ENCODE assay signal across 12 mouse cellular contexts in genomic region chr3:34665751-34666665, GRCm38 (mm10). TPM values are rescaled to one million over a fixed set of nuclear protein-coding genes. Genes with fewer than 3 reads are reported as not detected.
A peak's percentile ranks its signal among the peaks of the same experiment; 100 is the strongest.
DNase-seq lines count a peak whose midpoint lies in the region; ATAC-seq and TF ChIP-seq lines count a peak whose summit lies in the region.
"Had no signal": no experiment of that assay in that cellular context is flagged by ENCODE, and none has a peak within 500 bp of the region (broad histone marks: within the 10 kb centered on the region; RNA-seq: fewer than 3 reads in every experiment).

No protein-coding gene starts in this region.

- no peak overlapping the region for H3K4me2 ChIP-seq in limb, embryonic 11.5 days (ENCODE audit: low read depth, severe bottlenecking)
- peak overlapping the region; percentile 78 for H3K4me2 ChIP-seq in hindbrain, embryonic 11.5 days (replicated peaks; ENCODE audit: low read depth, low read length)
- peak overlapping the region; percentile 52 for H3K4me2 ChIP-seq in midbrain, postnatal 0 days (ENCODE audit: low read depth, low read length, poor library complexity, severe bottlenecking)
- H3K4me2 ChIP-seq: limb, embryonic 12.5 days had no signal

- peaks cover 74% of the 10 kb centered on the region for H3K27me3 ChIP-seq in limb, embryonic 11.5 days (ENCODE audit: control insufficient read depth, insufficient read depth, low read length)
- H3K27me3 ChIP-seq in limb, embryonic 10.5 days (ENCODE audit: low read depth, poor library complexity, severe bottlenecking): peaks cover 100% of the 10 kb centered on the region
- H3K27me3 ChIP-seq in hindbrain, embryonic 11.5 days (ENCODE audit: control insufficient read depth, insufficient read depth, low read length): peaks cover 6% of the 10 kb centered on the region; the same call in 1 of the 2 replicates
- peaks cover 34% of the 10 kb centered on the region for H3K27me3 ChIP-seq in midbrain, postnatal 0 days (ENCODE audit: insufficient read depth, low read length)

- TF ChIP-seq CTCF in midbrain, postnatal 0 days (IDR thresholded peaks at IDR 0.05): peak; percentile 30

- no peak for ATAC-seq in limb, embryonic 11.5 days (ENCODE audit: insufficient number of reproducible peaks, low FRiP score, low TSS enrichment, low read depth)
- ATAC-seq in hindbrain, embryonic 11.5 days (ENCODE audit: low FRiP score): peak; percentile 34
- ATAC-seq in midbrain, postnatal 0 days (ENCODE audit: low FRiP score): no peak
- ATAC-seq in megakaryocyte, adult 5-6 weeks (ENCODE audit: poor library complexity, severe bottlenecking): no peak
- ATAC-seq: Patski had no signal

- peaks cover 5% of the 10 kb centered on the region; the same call in 1 of the 2 replicates for H3K4me1 ChIP-seq in limb, embryonic 11.5 days (ENCODE audit: control insufficient read depth, insufficient read depth, low read length)
- H3K4me1 ChIP-seq in limb, embryonic 10.5 days: peaks cover 21% of the 10 kb centered on the region
- H3K4me1 ChIP-seq in hindbrain, embryonic 11.5 days (replicated peaks; ENCODE audit: control insufficient read depth, insufficient read depth, low read length): peaks cover 17% of the 10 kb centered on the region
- H3K4me1 ChIP-seq in midbrain, postnatal 0 days (ENCODE audit: insufficient read depth, low read length): peaks cover 4% of the 10 kb centered on the region; the same call in 1 of the 2 replicates

- no peaks in the 10 kb centered on the region for H3K36me3 ChIP-seq in limb, embryonic 11.5 days (ENCODE audit: control insufficient read depth, insufficient read depth, low read length)
- no peaks in the 10 kb centered on the region for H3K36me3 ChIP-seq in limb, embryonic 10.5 days
- H3K36me3 ChIP-seq in hindbrain, embryonic 11.5 days (ENCODE audit: control insufficient read depth, insufficient read depth, low read length): no peaks in the 10 kb centered on the region
- H3K36me3 ChIP-seq in midbrain, postnatal 0 days (ENCODE audit: insufficient read depth, low read length): no peaks in the 10 kb centered on the region; the same call in 1 of the 2 replicates
- H3K36me3 ChIP-seq: limb, embryonic 12.5 days had no signal

- H3K9ac ChIP-seq in limb, embryonic 11.5 days (ENCODE audit: low read length): no peak overlapping the region
- peak overlapping the region; percentile 46 for H3K9ac ChIP-seq in hindbrain, embryonic 11.5 days (ENCODE audit: low read depth, low read length)
- no peak overlapping the region for H3K9ac ChIP-seq in midbrain, postnatal 0 days (replicated peaks; ENCODE audit: low read length, poor library complexity, severe bottlenecking)
- H3K9ac ChIP-seq: limb, embryonic 12.5 days had no signal

- no peaks in the 10 kb centered on the region for H3K9me3 ChIP-seq in limb, embryonic 11.5 days (ENCODE audit: control insufficient read depth, low read length)
- H3K9me3 ChIP-seq in limb, embryonic 10.5 days (replicated peaks): no peaks in the 10 kb centered on the region
- no peaks in the 10 kb centered on the region for H3K9me3 ChIP-seq in hindbrain, embryonic 11.5 days (ENCODE audit: control insufficient read depth, low read length)
- no peaks in the 10 kb centered on the region for H3K9me3 ChIP-seq in midbrain, postnatal 0 days (ENCODE audit: low read length)
- H3K9me3 ChIP-seq: limb, embryonic 12.5 days had no signal

- peak; percentile 29 for DNase-seq in limb, embryonic 11.5 days (ENCODE audit: low spot score)
- DNase-seq in limb, embryonic 10.5 days (ENCODE audit: low spot score): no peak
- peak; percentile 60 for DNase-seq in hindbrain, embryonic 11.5 days (ENCODE audit: low spot score)
- no peak for DNase-seq in midbrain, postnatal 0 days (ENCODE audit: low spot score)
- no peak for DNase-seq in thymus, adult 18-20 months
- DNase-seq in kidney, postnatal 25 days: no peak
- DNase-seq in left cerebral cortex, postnatal 36 days (ENCODE audit: low spot score in 2 of 2): no peak
- DNase-seq: cerebellum, postnatal 25 days; thymus, postnatal 36 days had no signal

- WGBS in limb, embryonic 11.5 days: 3% methylated on average over 10 of the region's 10 CpGs
- WGBS in limb, embryonic 10.5 days: 2% methylated on average over 10 of the region's 10 CpGs
- 5% methylated on average over 10 of the region's 10 CpGs for WGBS in hindbrain, embryonic 11.5 days
- WGBS in midbrain, postnatal 0 days: 24% methylated on average over 10 of the region's 10 CpGs

- intact Hi-C loops in left cerebral cortex, postnatal 36 days (cut with DNase I): loop anchor here (2.0 kb wide), 1 partner anchor 15 kb away; the partner anchor contains the start of gene Sox2

- no peak overlapping the region for H3K27ac ChIP-seq in limb, embryonic 11.5 days (replicated peaks; ENCODE audit: low read depth, low read length)
- no peak overlapping the region for H3K27ac ChIP-seq in limb, embryonic 10.5 days
- peak overlapping the region; percentile 96 for H3K27ac ChIP-seq in hindbrain, embryonic 11.5 days (ENCODE audit: low read depth, low read length)
- H3K27ac ChIP-seq in midbrain, postnatal 0 days (ENCODE audit: low read depth, low read length): peak overlapping the region; percentile 51; the same call in 1 of the 2 replicates
- H3K27ac ChIP-seq: limb, embryonic 12.5 days had no signal

- no peak overlapping the region for H3K4me3 ChIP-seq in limb, embryonic 11.5 days (ENCODE audit: low read depth, low read length)
- H3K4me3 ChIP-seq in limb, embryonic 10.5 days: no peak overlapping the region
- H3K4me3 ChIP-seq in hindbrain, embryonic 11.5 days (ENCODE audit: low read depth, low read length): 0 out of 2 replicates have a peak overlapping the region, but pooled peaks have one; percentile 39
- no peak overlapping the region for H3K4me3 ChIP-seq in midbrain, postnatal 0 days (ENCODE audit: low read depth, low read length)
- H3K4me3 ChIP-seq: limb, embryonic 12.5 days had no signal

RNA-seq across cellular contexts. Expression of gene Sox2, which starts 15.8 kb away (rescaled TPM):
- polyA plus RNA-seq in limb, embryonic 11.5 days (2014; fragmentation: Nextera tagmentation; extraction: Ambion mirVana): 0.13 and 0.17 TPM in 2 replicates
- 0.09 and 0.20 TPM in 2 replicates for polyA plus RNA-seq in limb, embryonic 10.5 days (2016; fragmentation: Nextera tagmentation; extraction: Ambion mirVana)
- polyA plus RNA-seq in hindbrain, embryonic 11.5 days (2014; fragmentation: Nextera tagmentation; extraction: Ambion mirVana): 25.1 and 36.7 TPM in 2 replicates
- total RNA-seq in midbrain, postnatal 0 days (2014; rRNA removed): 77.8 and 79.1 TPM in 2 replicates
- 21.6 and 29.7 TPM in 2 replicates for polyA plus RNA-seq in midbrain, postnatal 0 days (2015; fragmentation: Nextera tagmentation; extraction: Ambion mirVana)
- total RNA-seq in megakaryocyte, adult 5-6 weeks (2015): not detected in 2 replicates
- not detected in 2 replicates for total RNA-seq in megakaryocyte, adult 5-6 weeks (2017)
- 10 to 100 TPM; 39.9 to 44.4 TPM for total RNA-seq in left cerebral cortex, postnatal 36 days (2021)

Comparison
In these comparisons a context has a peak if more than half of its experiments do, and no peak if none do; other contexts are left out.
1. DNase-seq: peak in limb, embryonic 11.5 days (single experiment) and hindbrain, embryonic 11.5 days (single experiment); none in limb, embryonic 10.5 days (single experiment), midbrain, postnatal 0 days (single experiment), thymus, adult 18-20 months (0 of 2), kidney, postnatal 25 days (0 of 2) and left cerebral cortex, postnatal 36 days (0 of 2).
2. H3K27ac ChIP-seq: peak in hindbrain, embryonic 11.5 days (single experiment) and midbrain, postnatal 0 days (single experiment); none in limb, embryonic 11.5 days (single experiment) and limb, embryonic 10.5 days (single experiment).
3. RNA of gene Sox2, which starts 15.8 kb away (polyA plus RNA-seq): 21.6 to 29.7 TPM in midbrain, postnatal 0 days and 25.1 to 36.7 TPM in hindbrain, embryonic 11.5 days; 0.09 to 0.20 TPM in limb, embryonic 10.5 days and 0.13 to 0.17 TPM in limb, embryonic 11.5 days; every median in the first group is over 10 times any median in the second.